Mouse (Mus musculus) G1E (cell line): ENCODE data around the gene Srl. TPM values are rescaled to one million over a fixed set of nuclear protein-coding genes. Genes with fewer than 3 reads are reported as not detected.

ENCODE experiments used
- ATAC-seq: 2 replicates; pipeline ENCODE4 v1.8.0; 2016; ENCODE audit warnings: mild to moderate bottlenecking; ENCODE audit not compliant: insufficient number of reproducible peaks, poor library complexity, low FRiP score, severe bottlenecking; ENCODE audit errors: extremely low read depth
- DNase-seq: peaks from one replicate; pipeline ENCODE4 v3.0.0; 2012; ENCODE audit warnings: low spot score
- H3K27me3 ChIP-seq: 2 replicates; pipeline ENCODE4 v1.6.1; 2012; ENCODE audit warnings: mild to moderate bottlenecking, low read length, inconsistent platforms; ENCODE audit not compliant: insufficient read depth
- H3K36me3 ChIP-seq: replicated peaks from 2 replicates; pipeline ENCODE3; 2012; ENCODE audit warnings: mild to moderate bottlenecking, inconsistent platforms
- H3K4me1 ChIP-seq: 2 replicates; pipeline ENCODE4 v1.6.1; 2012; ENCODE audit warnings: low read depth, low read length, inconsistent platforms, mixed read lengths; ENCODE audit not compliant: insufficient read depth
- H3K4me3 ChIP-seq: 2 replicates; pipeline ENCODE4 v1.5.1; 2012; ENCODE audit warnings: low read depth, mild to moderate bottlenecking, inconsistent platforms, low read length, moderate library complexity, mixed read lengths
- H3K9me3 ChIP-seq: replicated peaks from 2 replicates; pipeline ENCODE4 v1.6.1; 2012; ENCODE audit warnings: inconsistent platforms
- CTCF ChIP-seq: IDR thresholded peaks from 2 replicates; pipeline ENCODE4 v1.5.1; 2012; ENCODE audit warnings: low read depth, low read length, inconsistent platforms, mixed read lengths
- GATA1 ChIP-seq: IDR thresholded peaks from 2 replicates; pipeline ENCODE4 v1.6.1; 2012; ENCODE audit warnings: borderline replicate concordance, low read length, inconsistent platforms, mixed read lengths
- GATA2 ChIP-seq: IDR thresholded peaks from 2 replicates; pipeline ENCODE4 v1.6.1; 2012; ENCODE audit warnings: low read depth, low read length, inconsistent platforms, borderline replicate concordance
- POLR2AphosphoS5 ChIP-seq: IDR thresholded peaks from 2 replicates; pipeline ENCODE4 v1.6.1; 2012; ENCODE audit warnings: low read depth, low read length, inconsistent platforms; ENCODE audit not compliant: insufficient replicate concordance
- TAL1 ChIP-seq: conservative IDR thresholded peaks from 2 replicates; pipeline ENCODE4 v1.6.1; 2012; ENCODE audit warnings: low read depth, low read length, inconsistent platforms, mixed read lengths
- polyA plus RNA-seq: library from polyadenylated mRNA; stranded (reverse); fragments of >175 nt; gene quantifications from 2 replicates; pipeline ENCODE4 v1.2.3, GENCODE M21; 2012
- total RNA-seq, 2 experiments: library from RNA; stranded (forward) in 1 of 2; stranded (reverse) in 1 of 2; fragments of 200-1000 nt in 1 of 2; fragments of >200 nt in 1 of 2; fragmentation: Nextera tagmentation in 1 of 2; gene quantifications; 2 replicates each; pipeline ENCODE4 v1.2.3; 2014 to 2017

Gene Srl
- total and polyA plus RNA-seq, 3 experiments: 3.5 to 8.6 (median 8.5) TPM

DNA sequence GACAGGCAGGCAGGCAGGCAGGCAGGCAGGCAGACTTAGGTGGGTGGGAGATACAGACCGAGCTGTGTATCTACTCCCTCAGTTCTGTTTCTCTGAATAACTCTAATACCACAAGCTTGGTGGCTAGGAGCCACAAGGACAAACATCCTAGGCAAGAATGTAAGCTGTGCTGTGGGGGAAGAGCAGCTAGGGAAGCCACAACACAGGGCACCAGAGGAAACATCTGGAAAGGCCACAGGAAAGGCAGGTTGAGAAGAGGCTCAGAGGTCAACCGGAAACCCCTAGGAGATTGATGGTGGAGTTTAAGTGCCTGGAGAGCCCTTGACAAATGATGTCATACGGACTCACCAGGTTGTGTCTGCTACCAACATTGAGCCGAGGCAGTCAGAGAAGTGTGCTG, 104.9 kb downstream of the Srl start:
- no peak for TF ChIP-seq CTCF
- TF ChIP-seq TAL1: no peak
- no peak for TF ChIP-seq POLR2AphosphoS5
- ATAC-seq: no peak
- no peak for DNase-seq

DNA sequence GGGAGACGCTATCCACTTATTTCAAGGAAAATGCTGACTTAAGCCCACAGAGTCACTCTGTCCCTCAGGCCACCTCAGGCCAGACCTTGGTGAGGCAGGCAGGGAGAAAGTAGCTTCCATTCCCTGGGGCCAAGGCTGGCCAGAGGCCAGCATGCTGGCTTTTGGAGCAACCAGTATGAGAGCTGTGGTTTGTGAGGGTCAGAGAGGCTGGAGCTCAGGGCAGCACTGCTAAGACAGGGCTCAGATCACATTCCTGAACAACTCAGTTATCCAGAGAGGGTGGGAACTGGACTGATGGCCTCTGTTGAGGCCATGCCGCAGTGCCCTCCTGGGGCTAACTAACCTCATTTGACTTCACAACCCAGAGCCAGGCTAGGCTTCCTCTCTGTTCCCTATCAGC, 106.2 kb downstream of the Srl start:
- no peaks in the 10 kb centered on the region for H3K4me1 ChIP-seq
- H3K9me3 ChIP-seq: no peaks in the 10 kb centered on the region
- TF ChIP-seq GATA2: no peak
- H3K36me3 ChIP-seq: no peaks in the 10 kb centered on the region
- no peak overlapping the region for H3K4me3 ChIP-seq
- peaks cover 22% of the 10 kb centered on the region for H3K27me3 ChIP-seq
- no peak for DNase-seq
- ATAC-seq: no peak

More for the DNA sequence above, 104.9 kb downstream of the Srl start:
- no peaks in the 10 kb centered on the region for H3K4me1 ChIP-seq
- H3K9me3 ChIP-seq: no peaks in the 10 kb centered on the region
- H3K4me3 ChIP-seq: no peak overlapping the region
- H3K27me3 ChIP-seq: peaks cover 19% of the 10 kb centered on the region
- no peaks in the 10 kb centered on the region for H3K36me3 ChIP-seq

GRCm38 (mm10) chr16:4431841-4432240, 109.8 kb downstream of the Srl start:
- no peak overlapping the region for H3K4me3 ChIP-seq
- no peaks in the 10 kb centered on the region for H3K36me3 ChIP-seq
- DNase-seq: no peak
- H3K9me3 ChIP-seq: no peaks in the 10 kb centered on the region
- H3K4me1 ChIP-seq: no peaks in the 10 kb centered on the region
- peaks cover 35% of the 10 kb centered on the region for H3K27me3 ChIP-seq
- ATAC-seq: no peak
- TF ChIP-seq GATA1 (no peak), GATA2 (no peak), CTCF (no peak), POLR2AphosphoS5 (no peak), TAL1 (no peak)

DNA sequence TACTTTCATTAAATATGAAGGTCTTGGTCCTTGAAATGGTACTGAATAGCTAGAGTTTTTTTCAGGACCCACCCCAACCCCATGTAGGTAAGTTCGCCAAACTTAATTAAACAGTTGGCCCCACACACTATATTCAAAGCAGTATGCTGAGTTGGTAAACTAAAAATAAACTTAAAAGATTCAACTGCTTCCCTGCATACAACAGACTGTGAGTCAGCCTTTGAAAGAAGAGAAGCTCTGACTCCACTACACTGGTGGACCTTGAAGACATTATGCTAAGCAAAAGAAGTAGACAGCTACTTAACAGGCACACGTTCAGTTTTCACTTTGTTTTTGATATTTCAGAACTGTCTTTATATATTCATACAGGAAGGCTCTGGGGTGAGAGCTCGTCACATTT, 110.6 kb downstream of the Srl start:
- Histone ChIP-seq H3K9me3 (no peaks in the 10 kb centered on the region), H3K4me3 (no peak overlapping the region), H3K36me3 (no peaks in the 10 kb centered on the region), H3K27me3 (peaks cover 39% of the 10 kb centered on the region), H3K4me1 (no peaks in the 10 kb centered on the region)
- TF ChIP-seq CTCF (no peak), POLR2AphosphoS5 (no peak), GATA2 (no peak), GATA1 (no peak), TAL1 (no peak)
- ATAC-seq (no peak), DNase-seq (no peak)

GRCm38 (mm10) chr16:4430232-4430631, 111.4 kb downstream of the Srl start:
- ATAC-seq (no peak), DNase-seq (no peak)
- H3K4me3 ChIP-seq: no peak overlapping the region
- no peak for TF ChIP-seq GATA1
- no peak for TF ChIP-seq GATA2
- no peak for TF ChIP-seq TAL1
- TF ChIP-seq POLR2AphosphoS5: no peak
- no peak for TF ChIP-seq CTCF
- peaks cover 35% of the 10 kb centered on the region for H3K27me3 ChIP-seq
- H3K36me3 ChIP-seq: no peaks in the 10 kb centered on the region
- H3K4me1 ChIP-seq: no peaks in the 10 kb centered on the region
- no peaks in the 10 kb centered on the region for H3K9me3 ChIP-seq

Other genes starting within 250 kb of the Srl start
- 0.73 and 0.83 TPM in 2 replicates for gene Adcy9, start 121.3 kb downstream of the Srl start, total RNA-seq (2014; fragmentation: Nextera tagmentation)
- gene Adcy9, start 121.3 kb downstream of the Srl start, total RNA-seq (2017): 2.1 and 2.3 TPM in 2 replicates
- 0.41 and 0.47 TPM in 2 replicates for gene Adcy9, start 121.3 kb downstream of the Srl start, polyA plus RNA-seq
- 46.3 and 69.0 TPM in 2 replicates for gene Tfap4, start 18.0 kb upstream of the Srl start, total RNA-seq (2014; fragmentation: Nextera tagmentation)
- 23.2 and 26.0 TPM in 2 replicates for gene Tfap4, start 18.0 kb upstream of the Srl start, total RNA-seq (2017)
- gene Tfap4, start 18.0 kb upstream of the Srl start, polyA plus RNA-seq: 81.1 and 87.0 TPM in 2 replicates
- gene Glis2, start 52.9 kb upstream of the Srl start, total RNA-seq (2014; fragmentation: Nextera tagmentation): 2.6 and 2.8 TPM in 2 replicates
- 1.0 and 1.2 TPM in 2 replicates for gene Glis2, start 52.9 kb upstream of the Srl start, total RNA-seq (2017)
- gene Glis2, start 52.9 kb upstream of the Srl start, polyA plus RNA-seq: 2.6 and 3.0 TPM in 2 replicates
- 65.3 and 70.0 TPM in 2 replicates for gene Pam16, start 83.2 kb upstream of the Srl start, total RNA-seq (2014; fragmentation: Nextera tagmentation)
- gene Pam16, start 83.2 kb upstream of the Srl start, total RNA-seq (2017): 41.7 and 48.3 TPM in 2 replicates
- gene Pam16, start 83.2 kb upstream of the Srl start, polyA plus RNA-seq: 35.3 and 51.6 TPM in 2 replicates
- gene Vasn, start 98.1 kb upstream of the Srl start, total RNA-seq (2014; fragmentation: Nextera tagmentation): 0.30 TPM in 1 of 2 replicates, not detected in the other
- gene Vasn, start 98.1 kb upstream of the Srl start, total RNA-seq (2017): 0.05 and 0.12 TPM in 2 replicates
- gene Vasn, start 98.1 kb upstream of the Srl start, polyA plus RNA-seq: 0.03 and 0.04 TPM in 2 replicates
- gene Dnaja3, start 98.2 kb upstream of the Srl start, total RNA-seq (2014; fragmentation: Nextera tagmentation): 53.1 and 56.1 TPM in 2 replicates
- gene Dnaja3, start 98.2 kb upstream of the Srl start, total RNA-seq (2017): 63.5 and 73.2 TPM in 2 replicates
- 23.9 and 33.1 TPM in 2 replicates for gene Dnaja3, start 98.2 kb upstream of the Srl start, polyA plus RNA-seq
- 74.9 and 94.3 TPM in 2 replicates for gene Coro7, start 138.0 kb upstream of the Srl start, total RNA-seq (2014; fragmentation: Nextera tagmentation)
- 33.0 and 34.8 TPM in 2 replicates for gene Coro7, start 138.0 kb upstream of the Srl start, total RNA-seq (2017)
- 159 and 205 TPM in 2 replicates for gene Coro7, start 138.0 kb upstream of the Srl start, polyA plus RNA-seq
- gene Nmral1, start 177.5 kb upstream of the Srl start, total RNA-seq (2014; fragmentation: Nextera tagmentation): 32.9 and 33.3 TPM in 2 replicates
- gene Nmral1, start 177.5 kb upstream of the Srl start, total RNA-seq (2017): 33.8 and 34.8 TPM in 2 replicates
- 7.3 and 13.0 TPM in 2 replicates for gene Nmral1, start 177.5 kb upstream of the Srl start, polyA plus RNA-seq
- gene Hmox2, start 184.5 kb upstream of the Srl start, total RNA-seq (2014; fragmentation: Nextera tagmentation): 43.0 and 60.0 TPM in 2 replicates
- gene Hmox2, start 184.5 kb upstream of the Srl start, total RNA-seq (2017): 31.0 and 37.2 TPM in 2 replicates
- gene Hmox2, start 184.5 kb upstream of the Srl start, polyA plus RNA-seq: 1.9 and 2.3 TPM in 2 replicates
- gene Cdip1, start 248.5 kb upstream of the Srl start, total RNA-seq (2014; fragmentation: Nextera tagmentation): 12.6 and 16.2 TPM in 2 replicates
- gene Cdip1, start 248.5 kb upstream of the Srl start, total RNA-seq (2017): 11.4 and 12.0 TPM in 2 replicates
- 25.5 and 31.9 TPM in 2 replicates for gene Cdip1, start 248.5 kb upstream of the Srl start, polyA plus RNA-seq